Mouse (Mus musculus) MN1 (cell line): ENCODE data around the gene Clint1.

Experiments used
- DNase-seq: peaks from one replicate; pipeline ENCODE4 v3.0.0-alpha.2; 2016; ENCODE audit warnings: low spot score

Gene Clint1

GRCm38 (mm10) chr11:45851516-45852123 is at the start of gene Clint1:
Clint1 (plus strand) TSS chr11:45852051.
- DNase-seq: peak; percentile 86

GRCm38 (mm10) chr11:45804068-45804467 is 47.8 kb upstream of the Clint1 start:
- no peak for DNase-seq

DNA sequence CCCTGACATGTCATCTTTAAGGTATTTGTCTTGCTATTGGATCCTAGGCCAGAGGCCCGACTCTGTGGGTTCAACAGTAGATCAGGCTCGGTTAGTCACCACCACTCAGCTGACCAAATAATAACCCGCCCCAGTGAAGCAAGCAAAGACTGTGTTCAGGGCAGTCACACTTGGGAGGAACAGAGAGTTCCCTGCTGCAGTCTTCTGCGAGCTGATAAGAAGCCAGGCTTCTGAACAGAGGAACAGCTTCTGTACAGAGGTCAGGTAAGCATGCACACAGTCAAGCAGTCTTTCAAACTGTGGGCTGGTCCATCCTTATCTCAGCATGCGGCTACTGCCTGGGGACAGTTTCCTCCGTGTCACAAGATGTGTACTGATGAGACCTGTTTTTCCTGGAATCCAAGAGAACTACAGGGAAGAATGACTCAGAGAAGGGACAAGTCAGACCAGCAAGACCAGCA is 46.5 kb upstream of the Clint1 start:
- no peak for DNase-seq

DNA sequence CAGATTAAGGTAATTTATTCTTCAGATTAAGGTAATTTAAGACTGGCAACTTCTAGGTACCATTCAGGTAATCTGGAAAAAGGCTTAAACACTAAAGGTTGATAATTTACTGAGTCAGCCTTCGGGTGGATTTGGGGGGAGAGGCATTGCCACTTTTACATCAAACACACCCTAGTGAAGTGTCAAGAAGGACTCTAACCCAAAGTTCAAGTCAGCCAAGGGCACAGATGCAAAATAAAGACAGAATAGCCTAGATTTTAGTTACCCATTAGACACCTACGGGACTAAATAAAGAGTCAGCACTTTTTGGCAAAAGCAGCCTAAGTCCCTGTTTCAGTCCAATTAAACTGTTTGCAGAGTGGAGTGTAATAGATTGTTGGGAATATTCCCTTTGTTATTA is 46.0 kb upstream of the Clint1 start:
- no peak for DNase-seq

DNA sequence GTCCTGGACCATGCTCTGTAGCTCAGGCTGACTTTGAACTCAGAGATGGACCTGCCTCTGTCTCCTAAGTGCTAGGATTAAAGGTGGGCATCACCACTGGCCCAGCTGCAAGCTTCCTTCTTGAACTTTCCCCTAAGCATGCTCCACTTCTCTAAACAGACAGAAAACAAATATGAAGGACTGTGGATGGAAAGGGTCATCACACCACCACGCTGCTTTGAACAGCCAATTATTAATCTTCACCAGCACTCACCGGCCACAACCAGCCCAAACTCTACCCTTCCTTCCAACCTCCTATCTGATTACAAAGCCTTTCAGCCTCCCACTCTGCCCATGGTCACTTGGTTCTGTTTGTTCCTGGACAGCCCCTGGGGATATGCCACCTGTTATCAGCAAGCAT is 45.6 kb upstream of the Clint1 start:
- no peak for DNase-seq

DNA sequence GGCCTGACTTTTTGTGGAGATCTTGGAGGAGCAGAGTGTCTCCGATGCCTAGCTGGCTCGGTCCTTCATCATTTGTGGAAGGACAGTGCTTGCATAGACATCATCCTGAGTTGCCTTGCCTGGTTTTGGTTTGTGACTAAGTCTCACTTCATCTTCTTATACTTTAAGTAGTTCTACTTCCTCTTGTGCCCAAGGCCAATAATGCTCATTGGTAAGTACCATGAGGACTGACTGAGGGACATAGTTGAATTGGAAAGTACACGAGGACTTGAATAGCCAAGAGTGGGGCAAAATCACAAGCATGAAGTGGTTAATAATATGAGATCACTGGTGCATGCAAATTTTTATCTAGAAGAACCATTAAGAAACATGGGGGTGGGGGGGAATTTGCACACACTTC is 45.0 kb upstream of the Clint1 start:
- no peak for DNase-seq

- no peak for DNase-seq
Measured at GRCm38 (mm10) chr11:45807820-45808219, 44.0 kb upstream of the Clint1 start.

- no peak for DNase-seq
Measured at GRCm38 (mm10) chr11:45809424-45809823, 42.4 kb upstream of the Clint1 start.

DNA sequence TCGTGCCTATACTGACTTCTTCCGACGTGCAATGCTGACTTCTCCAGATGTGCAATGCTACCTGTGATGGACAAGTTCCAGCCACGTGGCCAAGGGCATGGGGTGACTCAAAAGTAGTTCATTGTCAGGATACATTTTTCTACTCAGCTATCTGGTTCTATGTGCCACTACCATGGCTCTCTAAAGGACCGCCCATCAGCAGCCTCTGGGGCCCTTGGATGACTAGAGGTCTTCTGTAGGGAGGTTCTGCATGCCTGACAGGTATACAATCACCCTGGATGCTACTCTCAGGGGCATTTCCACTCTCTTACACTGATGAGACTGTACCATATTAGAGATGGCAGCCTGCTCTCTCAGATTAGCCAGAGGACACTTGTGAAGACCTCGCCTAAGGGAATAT is 41.8 kb upstream of the Clint1 start:
- no peak for DNase-seq

GRCm38 (mm10) chr11:45810805-45811204 is 41.0 kb upstream of the Clint1 start:
- no peak for DNase-seq

DNA sequence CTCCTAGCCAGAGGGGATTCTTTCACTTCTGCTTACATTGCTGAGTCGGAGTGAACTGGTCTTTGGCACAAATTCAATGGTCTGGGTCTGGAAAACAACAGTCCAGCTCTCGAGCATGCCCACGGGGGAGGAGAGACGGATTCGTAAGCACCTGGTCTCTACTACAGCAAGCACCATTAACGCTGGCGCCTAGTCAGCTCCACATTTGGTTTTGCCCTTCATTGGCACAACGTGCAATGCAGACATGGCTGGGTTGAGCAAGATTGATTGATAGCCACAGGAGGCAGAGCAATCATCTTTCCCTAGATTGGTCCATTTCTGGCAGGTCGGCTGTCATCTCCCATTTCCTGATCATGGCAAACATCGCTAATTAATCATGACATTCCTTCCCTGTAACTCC is 36.2 kb upstream of the Clint1 start:
- no peak for DNase-seq

- no peak for DNase-seq
Measured at GRCm38 (mm10) chr11:45816712-45817111, 35.1 kb upstream of the Clint1 start.

GRCm38 (mm10) chr11:45817996-45818395 is 33.9 kb upstream of the Clint1 start:
- DNase-seq: no peak

DNA sequence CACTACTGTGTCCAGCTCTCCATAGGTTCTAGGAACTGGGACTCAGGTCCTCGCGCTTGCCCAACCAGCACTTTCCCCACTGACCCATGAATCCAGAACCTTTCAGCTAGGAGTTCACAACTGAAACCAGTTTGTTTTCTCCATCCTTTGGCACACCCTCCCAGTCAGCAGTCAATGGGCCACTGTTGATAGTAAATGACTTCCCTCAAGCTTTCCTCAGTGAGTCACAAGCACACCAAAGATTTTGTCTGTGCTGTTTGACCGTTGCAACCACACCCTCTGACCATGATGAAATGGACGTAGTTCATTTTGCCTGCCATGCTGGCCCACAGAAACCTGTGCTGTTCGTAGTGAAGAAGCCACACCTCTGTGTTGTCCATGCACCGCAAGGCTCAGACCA is 30.9 kb upstream of the Clint1 start:
- DNase-seq: no peak

- no peak for DNase-seq
Measured at GRCm38 (mm10) chr11:45830112-45830511, 21.7 kb upstream of the Clint1 start.

GRCm38 (mm10) chr11:45830743-45831310 is 21.0 kb upstream of the Clint1 start:
- DNase-seq: no peak

DNA sequence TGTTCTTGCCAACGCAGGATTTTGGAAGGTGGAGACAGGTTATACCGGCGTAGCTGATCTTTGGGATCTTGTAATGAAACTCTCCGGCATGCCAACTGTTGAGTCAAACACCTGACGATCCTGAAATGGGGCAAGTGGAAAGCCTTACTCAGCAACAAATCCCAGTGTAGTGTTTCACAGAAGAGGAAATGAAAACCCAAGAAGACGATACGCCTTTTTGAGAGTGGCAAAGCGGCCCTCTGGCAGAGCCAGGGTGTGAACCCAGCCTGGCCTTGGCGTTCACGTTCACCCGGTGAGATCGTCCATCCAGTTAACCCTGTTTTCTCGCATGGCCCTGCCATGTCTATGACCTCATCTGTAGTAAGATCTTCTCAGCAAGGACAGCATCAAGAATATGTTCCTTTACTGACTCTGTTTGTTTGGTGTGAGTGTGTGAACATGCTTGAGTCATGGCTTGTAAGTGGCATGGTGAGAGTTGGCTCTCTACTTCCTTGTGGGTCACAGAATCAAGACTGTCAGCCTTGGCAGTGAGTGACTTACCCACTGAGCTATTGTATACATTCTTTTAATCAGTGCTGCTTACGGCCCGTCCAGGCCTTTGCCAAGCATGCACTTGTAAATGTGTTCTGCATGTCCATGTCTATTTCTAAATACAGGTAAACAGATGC is 20.2 kb upstream of the Clint1 start:
- DNase-seq: no peak

GRCm38 (mm10) chr11:45835625-45836255 is 16.1 kb upstream of the Clint1 start:
- no peak for DNase-seq

DNA sequence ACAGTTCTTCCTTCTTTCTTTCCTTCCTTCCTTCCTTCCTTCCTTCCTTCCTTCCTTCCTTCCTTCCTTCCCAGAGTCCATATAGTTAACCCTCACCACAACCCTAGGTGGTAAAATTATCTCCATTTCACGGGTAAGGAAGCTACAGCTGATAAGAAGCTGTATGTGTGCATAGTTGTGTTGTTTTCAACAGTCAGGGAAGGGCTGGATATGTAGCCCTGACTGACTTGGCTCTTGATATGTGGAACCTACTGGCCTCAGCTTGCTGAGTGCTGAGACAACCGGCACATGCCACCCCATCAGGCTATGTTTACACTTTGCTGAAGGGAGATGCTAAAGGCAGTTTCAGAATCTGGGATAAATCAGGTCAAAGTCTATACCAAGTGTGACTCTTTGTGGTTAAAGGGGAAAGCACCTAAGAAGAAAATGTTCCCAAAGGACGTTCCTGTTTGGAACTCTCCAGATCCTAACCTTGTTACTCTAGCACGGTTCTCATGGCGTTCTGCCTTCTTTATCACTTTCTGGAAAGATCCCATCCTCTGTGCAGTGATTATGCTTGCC is 14.5 kb upstream of the Clint1 start:
- no peak for DNase-seq

- no peak for DNase-seq
Measured at GRCm38 (mm10) chr11:45838450-45838849, 13.4 kb upstream of the Clint1 start.

DNA sequence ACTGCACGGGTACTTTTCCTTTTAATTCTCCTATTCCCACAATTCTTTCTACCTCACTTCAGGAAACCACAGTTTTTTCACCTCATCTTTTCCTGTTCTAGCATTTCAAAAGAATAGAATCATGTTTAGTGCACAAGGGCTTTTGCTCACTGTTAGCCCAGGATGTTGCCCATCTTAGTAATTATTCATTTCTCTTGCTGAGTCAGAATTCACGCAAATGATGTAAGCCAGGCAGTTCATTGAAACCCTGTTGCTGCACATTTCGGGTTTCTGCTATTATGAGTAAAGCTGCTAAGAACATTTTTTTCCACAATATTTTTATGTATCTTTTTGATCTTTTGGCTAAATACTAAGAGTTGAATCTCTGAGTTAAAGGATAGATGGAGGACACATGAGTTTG is 11.5 kb upstream of the Clint1 start:
- no peak for DNase-seq

GRCm38 (mm10) chr11:45846008-45846407 is 5.8 kb upstream of the Clint1 start:
- DNase-seq: no peak

- DNase-seq: no peak
Measured at GRCm38 (mm10) chr11:45847548-45847947, 4.3 kb upstream of the Clint1 start.
